Mouse (Mus musculus): ENCODE measurements around the gene Pcyt1a. TPM values are rescaled to one million over a fixed set of nuclear protein-coding genes. Genes with fewer than 3 reads are reported as not detected.

Gene Pcyt1a
- polyA plus RNA-seq, 1 experiment from 2014 or later, result 42.7 TPM

GRCm38 (mm10) chr16:32402818-32403217 lies 27.9 kb upstream of the Pcyt1a start:
- no peak overlapping the region for H3K27ac ChIP-seq
- no peak overlapping the region for H3K4me2 ChIP-seq
- H3K4me1 ChIP-seq, result no peaks in the 10 kb centered on the region
- 80% methylated on average over 3 of the region's 3 CpGs for WGBS
- no peaks in the 10 kb centered on the region for H3K36me3 ChIP-seq
- H3K27me3 ChIP-seq (replicated peaks), result no peaks in the 10 kb centered on the region
- no peak for ATAC-seq (ENCODE audit: insufficient read depth, low FRiP score, low read depth)
- no peak overlapping the region for H3K4me3 ChIP-seq (replicated peaks)
- no peak overlapping the region for H3K9ac ChIP-seq
- H3K9me3 ChIP-seq, result no peaks in the 10 kb centered on the region

GRCm38 (mm10) chr16:32405716-32406115 lies 25.0 kb upstream of the Pcyt1a start:
- Histone ChIP-seq H3K27ac (no peak overlapping the region), H3K9me3 (no peaks in the 10 kb centered on the region), H3K4me1 (no peaks in the 10 kb centered on the region), H3K4me3 (replicated peaks) (no peak overlapping the region), H3K4me2 (no peak overlapping the region), H3K36me3 (no peaks in the 10 kb centered on the region), H3K27me3 (replicated peaks) (no peaks in the 10 kb centered on the region), H3K9ac (no peak overlapping the region)
- WGBS, result 89% methylated on average over 9 of the region's 9 CpGs
- no peak for ATAC-seq (ENCODE audit: insufficient read depth, low FRiP score, low read depth)

GRCm38 (mm10) chr16:32406671-32407070 lies 24.1 kb upstream of the Pcyt1a start:
- 83% methylated on average over 6 of the region's 6 CpGs for WGBS
- no peak overlapping the region for H3K9ac ChIP-seq
- H3K9me3 ChIP-seq, result no peaks in the 10 kb centered on the region
- no peaks in the 10 kb centered on the region for H3K36me3 ChIP-seq
- H3K4me3 ChIP-seq (replicated peaks), result no peak overlapping the region
- H3K4me1 ChIP-seq, result no peaks in the 10 kb centered on the region
- no peaks in the 10 kb centered on the region for H3K27me3 ChIP-seq (replicated peaks)
- no peak overlapping the region for H3K27ac ChIP-seq
- no peak overlapping the region for H3K4me2 ChIP-seq
- no peak for ATAC-seq (ENCODE audit: insufficient read depth, low FRiP score, low read depth)

- H3K9ac ChIP-seq, result no peak overlapping the region
- H3K27ac ChIP-seq, result no peak overlapping the region
- H3K4me1 ChIP-seq, result no peaks in the 10 kb centered on the region
- 69% methylated on average over 10 of the region's 10 CpGs for WGBS
- H3K4me3 ChIP-seq (replicated peaks), result no peak overlapping the region
- no peaks in the 10 kb centered on the region for H3K36me3 ChIP-seq
- ATAC-seq (ENCODE audit: insufficient read depth, low FRiP score, low read depth), result no peak
- H3K27me3 ChIP-seq (replicated peaks), result no peaks in the 10 kb centered on the region
- H3K9me3 ChIP-seq, result no peaks in the 10 kb centered on the region
- no peak overlapping the region for H3K4me2 ChIP-seq
Measured at GRCm38 (mm10) chr16:32407730-32408129, 23.0 kb upstream of the Pcyt1a start.

- WGBS, result 33% methylated on average over 1 of the region's 1 CpGs
- Histone ChIP-seq H3K4me1 (no peaks in the 10 kb centered on the region; the same call in 1 of the 2 replicates), H3K4me3 (replicated peaks) (no peak overlapping the region), H3K27ac (no peak overlapping the region), H3K4me2 (no peak overlapping the region), H3K9ac (no peak overlapping the region), H3K27me3 (replicated peaks) (no peaks in the 10 kb centered on the region), H3K36me3 (no peaks in the 10 kb centered on the region), H3K9me3 (no peaks in the 10 kb centered on the region)
- ATAC-seq (ENCODE audit: insufficient read depth, low FRiP score, low read depth), result no peak
Measured at GRCm38 (mm10) chr16:32417457-32417856, 13.3 kb upstream of the Pcyt1a start.

- H3K4me3 ChIP-seq (replicated peaks), result peak within 1 kb of the TSS; percentile 64
- H3K36me3 ChIP-seq, result no peaks in the 10 kb centered on the region
- H3K4me2 ChIP-seq, result peak within 1 kb of the TSS; percentile 72
- peak; percentile 96 for ATAC-seq (ENCODE audit: insufficient read depth, low FRiP score, low read depth)
- peak within 1 kb of the TSS; percentile 42; the same call in 1 of the 2 replicates for H3K9ac ChIP-seq
- H3K27ac ChIP-seq, result peak within 1 kb of the TSS; percentile 91
- WGBS, result under 1% methylated on average over 45 of the region's 45 CpGs
- no peaks in the 10 kb centered on the region for H3K9me3 ChIP-seq
- H3K27me3 ChIP-seq (replicated peaks), result no peaks in the 10 kb centered on the region
- H3K4me1 ChIP-seq, result no peaks in the 10 kb centered on the region; the same call in 1 of the 2 replicates
Measured at GRCm38 (mm10) chr16:32419517-32420483, 10.9 kb upstream of the Pcyt1a start, which contains the start of gene Tctex1d2. Gene Tctex1d2, plus strand, starts transcription at chr16:32419702.

- Histone ChIP-seq H3K4me1 (peaks cover 10% of the 10 kb centered on the region; the same call in 1 of the 2 replicates), H3K4me3 (replicated peaks) (no peak overlapping the region), H3K9ac (no peak overlapping the region), H3K36me3 (no peaks in the 10 kb centered on the region), H3K9me3 (no peaks in the 10 kb centered on the region), H3K4me2 (no peak overlapping the region), H3K27ac (no peak overlapping the region), H3K27me3 (replicated peaks) (no peaks in the 10 kb centered on the region)
- ATAC-seq (ENCODE audit: insufficient read depth, low FRiP score, low read depth), result no peak
- WGBS, result 91% methylated on average over 3 of the region's 3 CpGs
Measured at GRCm38 (mm10) chr16:32427506-32427905, 3.2 kb upstream of the Pcyt1a start.

- peak; percentile 34 for ATAC-seq (ENCODE audit: insufficient read depth, low FRiP score, low read depth)
Measured at GRCm38 (mm10) chr16:32431047-32431591, 398 bp downstream of the Pcyt1a start.

GRCm38 (mm10) chr16:32431926-32432325 lies 1.2 kb downstream of the Pcyt1a start:
- Histone ChIP-seq H3K27ac (no peak overlapping the region), H3K27me3 (replicated peaks) (no peaks in the 10 kb centered on the region), H3K4me2 (peak overlapping the region; percentile 92), H3K4me3 (replicated peaks) (peak overlapping the region; percentile 89), H3K9me3 (no peaks in the 10 kb centered on the region), H3K4me1 (peaks cover 10% of the 10 kb centered on the region; the same call in 1 of the 2 replicates), H3K36me3 (no peaks in the 10 kb centered on the region), H3K9ac (no peak overlapping the region)
- ATAC-seq (ENCODE audit: insufficient read depth, low FRiP score, low read depth), result no peak
- WGBS, result 82% methylated on average over 1 of the region's 1 CpGs

More at GRCm38 (mm10) chr16:32431047-32431591, 398 bp downstream of the Pcyt1a start:
- Histone ChIP-seq H3K27me3 (replicated peaks) (no peaks in the 10 kb centered on the region), H3K9ac (peak overlapping the region; percentile 80), H3K27ac (peak overlapping the region; percentile 91), H3K9me3 (no peaks in the 10 kb centered on the region), H3K4me1 (peaks cover 10% of the 10 kb centered on the region; the same call in 1 of the 2 replicates), H3K4me3 (replicated peaks) (peak overlapping the region; percentile 89), H3K36me3 (no peaks in the 10 kb centered on the region), H3K4me2 (peak overlapping the region; percentile 92)
- WGBS, result under 1% methylated on average over 28 of the region's 28 CpGs

- H3K4me1 ChIP-seq, result peaks cover 10% of the 10 kb centered on the region; the same call in 1 of the 2 replicates
- 79% methylated on average over 2 of the region's 2 CpGs for WGBS
- ATAC-seq (ENCODE audit: insufficient read depth, low FRiP score, low read depth), result no peak
- no peaks in the 10 kb centered on the region for H3K36me3 ChIP-seq
- no peaks in the 10 kb centered on the region for H3K9me3 ChIP-seq
- H3K27me3 ChIP-seq (replicated peaks), result no peaks in the 10 kb centered on the region
- H3K9ac ChIP-seq, result no peak overlapping the region
- no peak overlapping the region for H3K4me3 ChIP-seq (replicated peaks)
- H3K4me2 ChIP-seq, result no peak overlapping the region
- H3K27ac ChIP-seq, result no peak overlapping the region
Measured at GRCm38 (mm10) chr16:32433138-32433537, 2.4 kb downstream of the Pcyt1a start.

- Histone ChIP-seq H3K27me3 (replicated peaks) (no peaks in the 10 kb centered on the region), H3K36me3 (no peaks in the 10 kb centered on the region), H3K4me1 (peaks cover 10% of the 10 kb centered on the region; the same call in 1 of the 2 replicates), H3K4me2 (no peak overlapping the region), H3K9ac (no peak overlapping the region), H3K9me3 (no peaks in the 10 kb centered on the region), H3K27ac (no peak overlapping the region), H3K4me3 (replicated peaks) (no peak overlapping the region)
- no peak for ATAC-seq (ENCODE audit: insufficient read depth, low FRiP score, low read depth)
- 43% methylated on average over 6 of the region's 6 CpGs for WGBS
Measured at GRCm38 (mm10) chr16:32434066-32434465, 3.3 kb downstream of the Pcyt1a start.

- no peak for ATAC-seq (ENCODE audit: insufficient read depth, low FRiP score, low read depth)
- no peaks in the 10 kb centered on the region for H3K9me3 ChIP-seq
- H3K4me3 ChIP-seq (replicated peaks), result no peak overlapping the region
- H3K27me3 ChIP-seq (replicated peaks), result no peaks in the 10 kb centered on the region
- H3K9ac ChIP-seq, result no peak overlapping the region
- no peaks in the 10 kb centered on the region for H3K36me3 ChIP-seq
- H3K4me1 ChIP-seq, result peaks cover 6% of the 10 kb centered on the region; the same call in 1 of the 2 replicates
- no peak overlapping the region for H3K27ac ChIP-seq
- H3K4me2 ChIP-seq, result no peak overlapping the region
Measured at GRCm38 (mm10) chr16:32434691-32435090, 4.0 kb downstream of the Pcyt1a start.
